Mouse (Mus musculus): Measurements from ENCODE around the gene Smn1. TPM values are rescaled to one million over a fixed set of nuclear protein-coding genes. Genes with fewer than 3 reads are reported as not detected.

Gene Smn1
- polyA plus RNA-seq (2012; rRNA removed), result 12.1 and 12.7 TPM in 2 replicates

- Histone ChIP-seq H3K4me1 (ENCODE audit: control insufficient read depth, insufficient read depth, low read length) (peaks cover 5% of the 10 kb centered on the region), H3K4me3 (replicated peaks; ENCODE audit: extremely low read depth, low read depth, low read length) (peak within 1 kb of the TSS; percentile 93)
- WGBS, result 4% methylated on average over 42 of the region's 42 CpGs
- TF ChIP-seq POLR2A (IDR thresholded peaks at IDR 0.05; ENCODE audit: borderline replicate concordance, extremely low read depth, low read depth, low read length) (peak; percentile 89; the same call in 1 of the 2 replicates), CTCF (IDR thresholded peaks at IDR 0.05; ENCODE audit: insufficient read depth, low read length) (no peak)
- DNase-seq, result peak; percentile 94
These were observed at the start of gene Smn1 for GRCm38 (mm10) chr13:100124423-100125257. TSS of gene Smn1 (plus strand) at chr13:100124852.

GRCm38 (mm10) chr13:100098808-100099207 is 25.8 kb upstream of the Smn1 start:
- Histone ChIP-seq H3K4me3 (replicated peaks; ENCODE audit: extremely low read depth, low read depth, low read length) (no peak overlapping the region), H3K4me1 (ENCODE audit: control insufficient read depth, insufficient read depth, low read length) (peaks cover 3% of the 10 kb centered on the region; the same call in 1 of the 2 replicates)
- WGBS, result 86% methylated on average over 6 of the region's 6 CpGs
- DNase-seq, result no peak
- TF ChIP-seq POLR2A (IDR thresholded peaks at IDR 0.05; ENCODE audit: borderline replicate concordance, extremely low read depth, low read depth, low read length) (no peak), CTCF (IDR thresholded peaks at IDR 0.05; ENCODE audit: insufficient read depth, low read length) (no peak)

- peaks cover 3% of the 10 kb centered on the region; the same call in 1 of the 2 replicates for H3K4me1 ChIP-seq (ENCODE audit: control insufficient read depth, insufficient read depth, low read length)
- no peak for DNase-seq
- 1% methylated on average over 15 of the region's 15 CpGs for WGBS
- no peak for TF ChIP-seq CTCF (IDR thresholded peaks at IDR 0.05; ENCODE audit: insufficient read depth, low read length)
- no peak for TF ChIP-seq POLR2A (IDR thresholded peaks at IDR 0.05; ENCODE audit: borderline replicate concordance, extremely low read depth, low read depth, low read length)
- peak overlapping the region; percentile 95 for H3K4me3 ChIP-seq (replicated peaks; ENCODE audit: extremely low read depth, low read depth, low read length)
These were observed 21.5 kb upstream of the Smn1 start for GRCm38 (mm10) chr13:100103052-100103658.

- Histone ChIP-seq H3K4me1 (ENCODE audit: control insufficient read depth, insufficient read depth, low read length) (peaks cover 3% of the 10 kb centered on the region; the same call in 1 of the 2 replicates), H3K4me3 (replicated peaks; ENCODE audit: extremely low read depth, low read depth, low read length) (peak within 1 kb of the TSS; percentile 95)
- under 1% methylated on average over 44 of the region's 44 CpGs for WGBS
- TF ChIP-seq CTCF (IDR thresholded peaks at IDR 0.05; ENCODE audit: insufficient read depth, low read length) (no peak), POLR2A (IDR thresholded peaks at IDR 0.05; ENCODE audit: borderline replicate concordance, extremely low read depth, low read depth, low read length) (peak; percentile 68; the same call in 1 of the 2 replicates)
- peak; percentile 96 for DNase-seq
These were observed 20.9 kb upstream of the Smn1 start, which contains the start of gene Bdp1 for GRCm38 (mm10) chr13:100103748-100104254. TSS of gene Bdp1 (minus strand) at chr13:100104070.

GRCm38 (mm10) chr13:100107652-100108472 is 16.8 kb upstream of the Smn1 start, which contains the start of gene Serf1:
TSS of gene Serf1 (plus strand) at chr13:100108012.
- H3K4me1 ChIP-seq (ENCODE audit: control insufficient read depth, insufficient read depth, low read length), result no peaks in the 10 kb centered on the region; the same call in 1 of the 2 replicates
- peak within 1 kb of the TSS; percentile 99 for H3K4me3 ChIP-seq (replicated peaks; ENCODE audit: extremely low read depth, low read depth, low read length)
- DNase-seq, result peak; percentile 86
- whole genome bisulfite sequencing, result under 1% methylated on average over 73 of the region's 76 CpGs
- TF ChIP-seq POLR2A (IDR thresholded peaks at IDR 0.05; ENCODE audit: borderline replicate concordance, extremely low read depth, low read depth, low read length) (no peak), CTCF (IDR thresholded peaks at IDR 0.05; ENCODE audit: insufficient read depth, low read length) (no peak)

GRCm38 (mm10) chr13:100112218-100112972 is 12.3 kb upstream of the Smn1 start:
- TF ChIP-seq CTCF (IDR thresholded peaks at IDR 0.05; ENCODE audit: insufficient read depth, low read length), result no peak
- TF ChIP-seq POLR2A (IDR thresholded peaks at IDR 0.05; ENCODE audit: borderline replicate concordance, extremely low read depth, low read depth, low read length), result no peak
- DNase-seq, result no peak
- WGBS, result 38% methylated on average over 5 of the region's 5 CpGs
- no peaks in the 10 kb centered on the region for H3K4me1 ChIP-seq (ENCODE audit: control insufficient read depth, insufficient read depth, low read length)
- H3K4me3 ChIP-seq (replicated peaks; ENCODE audit: extremely low read depth, low read depth, low read length), result no peak overlapping the region

GRCm38 (mm10) chr13:100123970-100124369 is 682 bp upstream of the Smn1 start:
- Histone ChIP-seq H3K4me1 (ENCODE audit: control insufficient read depth, insufficient read depth, low read length) (peaks cover 5% of the 10 kb centered on the region), H3K4me3 (replicated peaks; ENCODE audit: extremely low read depth, low read depth, low read length) (peak overlapping the region; percentile 54)
- WGBS, result 86% methylated on average over 3 of the region's 3 CpGs
- no peak for TF ChIP-seq CTCF (IDR thresholded peaks at IDR 0.05; ENCODE audit: insufficient read depth, low read length)
- no peak for TF ChIP-seq POLR2A (IDR thresholded peaks at IDR 0.05; ENCODE audit: borderline replicate concordance, extremely low read depth, low read depth, low read length)
- DNase-seq, result no peak

- TF ChIP-seq POLR2A (IDR thresholded peaks at IDR 0.05; ENCODE audit: borderline replicate concordance, extremely low read depth, low read depth, low read length), result no peak
- TF ChIP-seq CTCF (IDR thresholded peaks at IDR 0.05; ENCODE audit: insufficient read depth, low read length), result no peak
- Histone ChIP-seq H3K4me3 (replicated peaks; ENCODE audit: extremely low read depth, low read depth, low read length) (peak overlapping the region; percentile 93), H3K4me1 (ENCODE audit: control insufficient read depth, insufficient read depth, low read length) (peaks cover 5% of the 10 kb centered on the region)
- WGBS, result 3% methylated on average over 10 of the region's 10 CpGs
- DNase-seq, result no peak
These were observed 599 bp downstream of the Smn1 start for GRCm38 (mm10) chr13:100125258-100125643.

Measured in lung, adult 2 months (tissue).